Mouse (Mus musculus) kidney, postnatal 0 days (tissue): ENCODE results near the gene Selenoo. TPM values are rescaled to one million over a fixed set of nuclear protein-coding genes. Genes with fewer than 3 reads are reported as not detected.
A peak's percentile ranks its signal among the peaks of the same experiment; 100 is the strongest.

Experiments used
- ATAC-seq: fragments of 200-750 bp; cut with Nextera tagmentation; replicated peaks from 2 replicates; pipeline ENCODE4 v1.8.0; 2017; ENCODE audit warnings: low read depth, moderate number of reproducible peaks, moderate TSS enrichment, moderate library complexity; ENCODE audit not compliant: low FRiP score
- DNase-seq: peaks from one replicate; pipeline ENCODE4 v3.0.0-alpha.2; 2016; ENCODE audit warnings: low spot score
- H3K27ac ChIP-seq: fragments of 300-500 bp; sonication (generic); 2 replicates; pipeline ENCODE4 v1.5.1; 2014; ENCODE audit warnings: mild to moderate bottlenecking
- H3K27me3 ChIP-seq: fragments of 300-500 bp; sonication (generic); 2 replicates; pipeline ENCODE4 v1.6.1; 2014; ENCODE audit warnings: low read length, mixed read lengths; ENCODE audit not compliant: insufficient read depth
- H3K36me3 ChIP-seq: fragments of 300-500 bp; sonication (generic); 2 replicates; pipeline ENCODE4 v1.6.1; 2014; ENCODE audit warnings: low read length, mixed read lengths; ENCODE audit not compliant: insufficient read depth
- H3K4me1 ChIP-seq: fragments of 300-500 bp; sonication (generic); replicated peaks from 2 replicates; pipeline ENCODE4 v1.6.1; 2014; ENCODE audit warnings: antibody characterized with exemption, low read length, mixed read lengths; ENCODE audit not compliant: insufficient read depth
- H3K4me2 ChIP-seq: fragments of 300-500 bp; sonication (generic); 2 replicates; pipeline ENCODE4 v1.6.1; 2014; ENCODE audit warnings: mild to moderate bottlenecking, low read length, moderate library complexity, mixed read lengths
- H3K4me3 ChIP-seq: fragments of 300-500 bp; sonication (generic); replicated peaks from 2 replicates; pipeline ENCODE4 v1.5.1; 2014; ENCODE audit warnings: low read depth, low read length
- H3K9ac ChIP-seq: fragments of 300-500 bp; sonication (generic); 2 replicates; pipeline ENCODE4 v1.6.1; 2014; ENCODE audit warnings: low read depth, low read length
- H3K9me3 ChIP-seq: fragments of 300-500 bp; sonication (generic); replicated peaks from 2 replicates; pipeline ENCODE4 v1.6.1; 2016; ENCODE audit warnings: low read length, inconsistent platforms, mixed read lengths
- CTCF ChIP-seq: IDR thresholded peaks from 2 replicates; pipeline ENCODE4 v1.5.1; 2016; ENCODE audit warnings: antibody characterized with exemption, low read depth, mild to moderate bottlenecking, moderate library complexity
- WGBS: fragments of 180-500 bp; shearing (Covaris S2); extraction: QIAGEN DNeasy Blood & Tissue Kit; methylation state at CpG from one replicate; pipeline ENCODE4 v1.1.7; 2014; 5-methylcytosine and 5-hydroxymethylcytosine counted together
- polyA plus RNA-seq: library from polyadenylated mRNA; unstranded; fragments of >200 nt; fragmentation: Nextera tagmentation; extraction: Ambion mirVana; gene quantifications from 2 replicates; pipeline ENCODE4 v1.2.1, GENCODE M21; 2015

The Selenoo gene
- polyA plus RNA-seq, 1 experiment from 2014 or later, result 21.3 TPM

DNA sequence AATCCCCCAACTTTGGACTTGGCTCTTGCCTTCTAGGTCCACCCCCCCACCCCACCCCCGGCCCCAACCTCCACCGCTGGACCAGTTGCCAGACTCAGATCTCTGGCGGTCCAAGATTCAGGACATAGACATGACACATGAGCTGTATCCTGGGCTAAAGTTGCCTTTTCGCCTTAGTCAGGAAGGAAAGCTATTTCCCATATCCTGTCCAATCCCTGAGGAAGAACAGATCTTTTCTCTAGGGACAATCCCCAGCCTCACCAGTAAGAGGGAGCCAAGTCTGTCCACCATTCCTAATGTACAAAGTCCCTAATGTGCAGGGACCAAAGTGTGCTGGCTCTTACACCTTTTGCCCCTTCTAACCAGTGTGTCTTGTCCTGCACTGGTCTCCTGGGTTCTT, 53.0 kb downstream of the Selenoo start:
- H3K27ac ChIP-seq, result 0 out of 2 replicates have a peak overlapping the region, but pooled peaks have one; percentile 8
- no peak for ATAC-seq
- peaks cover 26% of the 10 kb centered on the region for H3K4me1 ChIP-seq
- H3K4me2 ChIP-seq, result no peak overlapping the region
- no peaks in the 10 kb centered on the region for H3K9me3 ChIP-seq
- TF ChIP-seq CTCF, result no peak
- peaks cover 7% of the 10 kb centered on the region; the same call in 1 of the 2 replicates for H3K27me3 ChIP-seq
- no peak overlapping the region for H3K4me3 ChIP-seq
- no peak overlapping the region for H3K9ac ChIP-seq
- WGBS, result 30% methylated on average over 4 of the region's 4 CpGs
- DNase-seq, result no peak
- no peaks in the 10 kb centered on the region for H3K36me3 ChIP-seq

DNA sequence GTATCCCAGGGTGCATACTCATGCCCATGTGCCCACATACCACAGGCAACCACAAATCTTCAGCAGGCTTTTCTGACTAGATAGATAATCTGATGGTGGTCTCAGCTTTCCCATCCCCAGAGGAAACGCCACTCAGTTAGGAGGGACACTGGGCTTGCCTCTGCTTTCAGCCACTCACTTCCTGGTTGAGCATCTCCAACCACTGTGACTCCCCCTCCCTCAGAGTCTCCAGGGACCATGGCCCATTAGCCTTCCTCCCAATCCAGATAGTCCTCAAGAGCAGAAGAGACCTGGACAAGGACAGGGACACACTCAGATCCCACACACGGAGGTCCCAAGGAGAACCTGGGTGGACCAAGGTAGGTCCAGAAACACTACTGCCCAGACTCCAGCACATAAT, 54.2 kb downstream of the Selenoo start:
- peaks cover 7% of the 10 kb centered on the region for H3K27me3 ChIP-seq

DNA sequence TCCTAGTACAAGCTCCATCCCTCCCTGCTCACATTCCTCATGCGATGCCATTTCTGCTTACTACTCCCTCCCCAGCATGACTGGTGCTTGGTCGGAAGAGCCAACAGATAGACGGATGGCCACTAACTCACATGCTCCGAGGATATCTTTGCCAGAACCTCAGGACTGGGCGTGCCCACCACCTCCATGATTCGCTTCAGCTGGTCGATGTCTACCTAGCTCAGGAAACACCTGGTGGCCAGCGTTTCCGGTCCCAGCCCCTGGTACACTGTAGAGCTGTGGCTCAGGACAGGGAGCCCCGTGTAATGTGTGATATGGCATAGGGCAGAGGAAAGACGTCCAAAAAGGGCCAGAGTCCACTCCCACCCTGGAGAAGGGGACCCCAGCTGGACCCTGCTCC, 56.1 kb downstream of the Selenoo start:
- Histone ChIP-seq H3K4me2 (no peak overlapping the region), H3K9ac (no peak overlapping the region), H3K9me3 (no peaks in the 10 kb centered on the region), H3K27me3 (peaks cover 12% of the 10 kb centered on the region), H3K36me3 (no peaks in the 10 kb centered on the region), H3K4me3 (no peak overlapping the region), H3K27ac (no peak overlapping the region), H3K4me1 (peaks cover 41% of the 10 kb centered on the region)
- DNase-seq (no peak), ATAC-seq (no peak)
- 79% methylated on average over 11 of the region's 11 CpGs for WGBS
- no peak for TF ChIP-seq CTCF

More for the DNA sequence above, 54.2 kb downstream of the Selenoo start:
- Histone ChIP-seq H3K9me3 (no peaks in the 10 kb centered on the region), H3K4me1 (peaks cover 32% of the 10 kb centered on the region), H3K4me2 (no peak overlapping the region), H3K9ac (no peak overlapping the region), H3K4me3 (no peak overlapping the region), H3K36me3 (no peaks in the 10 kb centered on the region), H3K27ac (no peak overlapping the region)
- ATAC-seq (no peak), DNase-seq (no peak)
- no peak for TF ChIP-seq CTCF
- WGBS, result 68% methylated on average over 2 of the region's 2 CpGs

DNA sequence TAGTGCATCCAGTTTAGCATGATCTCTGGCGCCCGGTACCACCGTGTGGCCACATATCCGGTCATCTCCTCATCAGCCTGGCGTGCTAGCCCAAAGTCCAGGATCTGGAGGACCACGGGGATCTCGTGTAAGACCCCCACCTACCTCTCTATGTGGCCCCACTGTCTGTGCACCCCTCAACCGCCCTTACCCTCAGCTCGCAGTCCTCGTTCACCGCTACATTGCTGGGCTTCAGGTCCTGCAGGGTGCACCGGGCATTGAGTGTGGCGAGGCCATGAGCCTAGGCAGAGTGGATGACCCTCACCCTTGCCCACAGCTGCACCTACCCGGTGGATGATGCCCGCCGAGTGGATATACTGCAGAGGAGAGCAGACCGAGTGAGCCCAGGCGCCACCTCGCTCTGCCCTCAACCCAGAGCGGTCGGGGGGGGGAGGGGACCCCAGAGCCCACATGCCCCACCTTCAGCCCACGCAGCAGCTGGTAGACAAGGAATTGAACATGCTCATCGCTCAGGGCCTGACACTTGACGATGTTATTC, 57.0 kb downstream of the Selenoo start:
- Histone ChIP-seq H3K9me3 (no peaks in the 10 kb centered on the region), H3K36me3 (no peaks in the 10 kb centered on the region), H3K4me2 (peak overlapping the region; percentile 89), H3K27ac (no peak overlapping the region), H3K9ac (no peak overlapping the region), H3K4me3 (no peak overlapping the region), H3K27me3 (peaks cover 5% of the 10 kb centered on the region; the same call in 1 of the 2 replicates), H3K4me1 (peaks cover 37% of the 10 kb centered on the region)
- TF ChIP-seq CTCF, result no peak
- no peak for DNase-seq
- 80% methylated on average over 24 of the region's 24 CpGs for whole genome bisulfite sequencing
- no peak for ATAC-seq

DNA sequence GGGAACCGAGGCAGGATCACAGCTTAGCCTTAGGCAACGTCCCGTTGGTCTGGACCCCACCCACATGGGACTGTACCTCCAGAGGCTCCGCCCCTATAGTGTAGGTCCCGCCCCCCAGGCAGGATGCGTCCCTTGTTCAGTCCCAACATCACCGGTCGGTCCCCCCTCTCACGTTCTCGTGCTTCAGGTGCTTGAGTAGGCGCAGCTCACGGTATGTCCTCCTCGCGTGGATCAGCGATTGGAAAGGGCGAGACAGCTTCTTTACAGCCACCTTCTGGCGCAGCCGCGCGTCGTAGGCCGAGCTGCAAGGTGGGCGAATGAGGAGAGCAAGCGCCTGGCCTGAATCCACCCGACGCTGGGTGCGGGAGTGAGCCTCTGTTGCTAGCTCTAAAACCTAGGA, 57.7 kb downstream of the Selenoo start:
- ATAC-seq (peak; percentile 64), DNase-seq (no peak)
- Histone ChIP-seq H3K9me3 (no peaks in the 10 kb centered on the region), H3K36me3 (no peaks in the 10 kb centered on the region), H3K4me3 (peak overlapping the region; percentile 12; the same call in 1 of the 2 replicates), H3K4me1 (peaks cover 31% of the 10 kb centered on the region), H3K27ac (no peak overlapping the region), H3K9ac (peak overlapping the region; percentile 18; the same call in 1 of the 2 replicates), H3K4me2 (peak overlapping the region; percentile 89), H3K27me3 (peaks cover 5% of the 10 kb centered on the region; the same call in 1 of the 2 replicates)
- no peak for TF ChIP-seq CTCF
- 3% methylated on average over 27 of the region's 27 CpGs for WGBS

DNA sequence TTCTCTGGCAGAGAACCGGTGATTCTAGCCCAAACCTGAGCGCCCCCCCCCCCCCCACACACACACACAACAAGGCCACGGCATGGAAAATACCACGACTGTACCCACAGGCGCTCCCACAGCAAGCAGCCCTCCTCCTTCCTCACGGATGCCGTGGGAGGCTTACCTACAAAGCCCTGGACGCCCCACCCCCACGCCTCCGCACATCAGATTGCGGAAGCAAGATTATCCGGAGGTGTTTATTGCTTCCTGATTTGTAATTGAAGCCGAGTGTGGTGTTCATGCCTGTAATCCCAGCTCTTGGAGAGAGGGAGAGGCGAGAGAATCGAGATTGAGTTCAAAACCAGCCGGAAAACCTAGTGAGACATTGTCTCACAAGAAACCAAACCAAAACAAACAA, 58.1 kb downstream of the Selenoo start:
- Histone ChIP-seq H3K27ac (no peak overlapping the region), H3K36me3 (no peaks in the 10 kb centered on the region), H3K9me3 (no peaks in the 10 kb centered on the region), H3K27me3 (peaks cover 5% of the 10 kb centered on the region; the same call in 1 of the 2 replicates), H3K4me2 (peak overlapping the region; percentile 89), H3K9ac (no peak overlapping the region), H3K4me3 (peak overlapping the region; percentile 12; the same call in 1 of the 2 replicates), H3K4me1 (peaks cover 28% of the 10 kb centered on the region)
- WGBS, result 2% methylated on average over 15 of the region's 16 CpGs
- DNase-seq (no peak), ATAC-seq (no peak)
- no peak for TF ChIP-seq CTCF
